In genomic region chr17:32528408-32529337, GRCm38 (mm10) we compare ENCODE assay signal across 8 mouse cellular contexts. TPM values are rescaled to one million over a fixed set of nuclear protein-coding genes. Genes with fewer than 3 reads are reported as not detected.
DNase-seq lines count a peak whose midpoint lies in the region; ATAC-seq lines count a peak whose summit lies in the region.

No protein-coding gene starts in this region.

- H3K27me3 ChIP-seq in hindbrain, embryonic 16.5 days (replicated peaks; ENCODE audit: control insufficient read depth, insufficient read depth, low read length) = no peaks in the 10 kb centered on the region

- peak overlapping the region; percentile 36 for H3K4me2 ChIP-seq in hindbrain, embryonic 16.5 days (ENCODE audit: low read length)

- ATAC-seq in hindbrain, embryonic 16.5 days = peak; percentile 89

- peak; percentile 89 for DNase-seq in ZHBTc4 (ENCODE audit: low read depth, low spot score)
- peak; percentile 82 to 92 for DNase-seq in cerebellum, postnatal 4 days (ENCODE audit: low spot score in 2 of 2)
- peak; percentile 90 for DNase-seq in gastrocnemius, adult 18-20 months (ENCODE audit: low spot score)
- peak; percentile 82 to 88 for DNase-seq in left cerebral cortex, adult 18-20 months (ENCODE audit: low spot score in 2 of 2)
- DNase-seq in lung, postnatal 4 days = peak; percentile 91 to 93
- peak; percentile 92 for DNase-seq in retina, postnatal 1 day
- DNase-seq in urinary bladder, adult 18-20 months (ENCODE audit: low spot score in 2 of 2) = peak; percentile 78 to 82

- H3K27ac ChIP-seq in hindbrain, embryonic 16.5 days (ENCODE audit: low read depth, low read length) = no peak overlapping the region

- no peaks in the 10 kb centered on the region for H3K9me3 ChIP-seq in hindbrain, embryonic 16.5 days (ENCODE audit: control insufficient read depth, low read length)

- H3K36me3 ChIP-seq in hindbrain, embryonic 16.5 days (ENCODE audit: control insufficient read depth, insufficient read depth, low read length) = no peaks in the 10 kb centered on the region

- peak overlapping the region; percentile 34; the same call in 1 of the 2 replicates for H3K9ac ChIP-seq in hindbrain, embryonic 16.5 days (ENCODE audit: low read depth, low read length)

- no peaks in the 10 kb centered on the region for H3K4me1 ChIP-seq in hindbrain, embryonic 16.5 days (ENCODE audit: control insufficient read depth, insufficient read depth, low read depth, low read length)

- WGBS in hindbrain, embryonic 16.5 days = 21% methylated on average over 26 of the region's 26 CpGs

- peak overlapping the region; percentile 11; the same call in 1 of the 2 replicates for H3K4me3 ChIP-seq in hindbrain, embryonic 16.5 days (ENCODE audit: low read length)

RNA-seq across cellular contexts. Expression of gene Cyp4f16, which starts 7.7 kb away (rescaled TPM):
- 1 to 10 TPM in 1 of 2 experiments, under 1 TPM in 1; 0.78 to 1.7 TPM for total RNA-seq in gastrocnemius, adult 18-20 months (2021)
- polyA plus RNA-seq in hindbrain, embryonic 16.5 days (2015; fragmentation: Nextera tagmentation; extraction: Ambion mirVana) = 17.3 and 18.7 TPM in 2 replicates
- total RNA-seq in left cerebral cortex, adult 18-20 months (2021) = 1 to 10 TPM; 5.2 to 6.8 TPM

RNA-seq across cellular contexts. Expression of gene Cyp4f17, which starts 22.8 kb away (rescaled TPM):
- 1 to 10 TPM; 1.3 to 1.5 TPM for total RNA-seq in gastrocnemius, adult 18-20 months (2021)
- polyA plus RNA-seq in hindbrain, embryonic 16.5 days (2015; fragmentation: Nextera tagmentation; extraction: Ambion mirVana) = 10.7 and 11.2 TPM in 2 replicates
- 1 to 10 TPM; 2.9 to 3.4 TPM for total RNA-seq in left cerebral cortex, adult 18-20 months (2021)
